14 mouse cellular contexts compared by ENCODE assay signal in genomic region chr6:120625081-120625480, GRCm38 (mm10). TPM values are rescaled to one million over a fixed set of nuclear protein-coding genes. Genes with fewer than 3 reads are reported as not detected.
DNase-seq lines count a peak whose midpoint lies in the region; ATAC-seq and TF ChIP-seq lines count a peak whose summit lies in the region.
"Had no signal": no experiment of that assay in that cellular context is flagged by ENCODE, and none has a peak within 500 bp of the region (broad histone marks: within the 10 kb centered on the region; RNA-seq: fewer than 3 reads in every experiment).

No protein-coding gene starts in this region.

- no peak overlapping the region for H3K27ac ChIP-seq in heart, adult 2 months
- 0 out of 2 replicates have a peak overlapping the region, but pooled peaks have one; percentile 29 for H3K27ac ChIP-seq in liver, embryonic 15.5 days (replicated peaks)
- H3K27ac ChIP-seq in forebrain, embryonic 16.5 days (ENCODE audit: low read length), result no peak overlapping the region
- H3K27ac ChIP-seq in layer of hippocampus, adult 2 months, result no peak overlapping the region
- H3K27ac ChIP-seq: forebrain, embryonic 10.5 days; heart, embryonic 10.5 days; hindbrain, embryonic 14.5 days had no signal

- DNase-seq in heart, adult 2 months, result peak; percentile 24 to 33
- DNase-seq in heart, postnatal 4 days, result no peak
- peak; percentile 11 for DNase-seq in ovary, postnatal 36 days (ENCODE audit: low spot score)
- DNase-seq in ovary, postnatal 14 days (ENCODE audit: low spot score), result no peak
- DNase-seq in kidney, adult 8-10 months, result peak; percentile 36 to 44
- DNase-seq in layer of hippocampus, adult 2 months (ENCODE audit: low spot score in 2 of 2), result no peak
- DNase-seq: cerebellum, adult 9-10 months; spleen, adult 18-20 months had no signal

- H3K27me3 ChIP-seq in heart, adult 2 months (ENCODE audit: control insufficient read depth, insufficient read depth, low read length), result no peaks in the 10 kb centered on the region
- H3K27me3 ChIP-seq in liver, embryonic 15.5 days, result no peaks in the 10 kb centered on the region
- no peaks in the 10 kb centered on the region for H3K27me3 ChIP-seq in forebrain, embryonic 16.5 days (replicated peaks; ENCODE audit: control insufficient read depth, insufficient read depth, low read length)

- 31% methylated on average over 8 of the region's 8 CpGs for WGBS in heart, adult 2 months
- 45% methylated on average over 8 of the region's 8 CpGs for WGBS in liver, embryonic 15.5 days (ENCODE audit: insufficient replicate concordance)
- WGBS in forebrain, embryonic 16.5 days, result 65% methylated on average over 8 of the region's 8 CpGs

- H3K9me3 ChIP-seq in liver, embryonic 15.5 days (replicated peaks), result no peaks in the 10 kb centered on the region
- no peaks in the 10 kb centered on the region for H3K9me3 ChIP-seq in forebrain, embryonic 16.5 days (ENCODE audit: control insufficient read depth, low read length)
- H3K9me3 ChIP-seq: forebrain, embryonic 10.5 days; heart, embryonic 10.5 days had no signal

- TF ChIP-seq POLR2A in heart, adult 2 months (IDR thresholded peaks at IDR 0.05; ENCODE audit: insufficient read depth, low read depth, low read length), result no peak

- H3K4me3 ChIP-seq in heart, adult 2 months, result no peak overlapping the region
- no peak overlapping the region for H3K4me3 ChIP-seq in liver, embryonic 15.5 days (replicated peaks)
- H3K4me3 ChIP-seq in forebrain, embryonic 16.5 days (replicated peaks; ENCODE audit: low read length), result no peak overlapping the region
- no peak overlapping the region for H3K4me3 ChIP-seq in layer of hippocampus, adult 2 months
- H3K4me3 ChIP-seq: forebrain, embryonic 10.5 days; heart, embryonic 10.5 days had no signal

- TF ChIP-seq CTCF in heart, adult 2 months (IDR thresholded peaks at IDR 0.05), result no peak
- TF ChIP-seq CTCF in layer of hippocampus, adult 2 months (conservative IDR thresholded peaks at IDR 0.05), result no peak

- H3K36me3 ChIP-seq in heart, adult 2 months (ENCODE audit: control insufficient read depth, insufficient read depth, low read length), result no peaks in the 10 kb centered on the region
- H3K36me3 ChIP-seq in liver, embryonic 15.5 days (replicated peaks), result no peaks in the 10 kb centered on the region
- H3K36me3 ChIP-seq in forebrain, embryonic 16.5 days (ENCODE audit: control insufficient read depth, insufficient read depth), result no peaks in the 10 kb centered on the region
- H3K36me3 ChIP-seq: forebrain, embryonic 10.5 days; heart, embryonic 10.5 days had no signal

- no peak for ATAC-seq in liver, embryonic 15.5 days (ENCODE audit: insufficient read depth)
- no peak for ATAC-seq in forebrain, embryonic 16.5 days

- intact Hi-C loops in heart, adult 2 months (cut with DNase I), result no loop called here

- no peak for TF ChIP-seq EP300 in heart, adult 2 months (IDR thresholded peaks at IDR 0.05; ENCODE audit: insufficient read depth, low read depth, low read length)

- H3K79me2 ChIP-seq in heart, adult 2 months (replicated peaks; ENCODE audit: control insufficient read depth, insufficient read depth, low read length), result no peaks in the 10 kb centered on the region

- no peak overlapping the region for H3K9ac ChIP-seq in heart, adult 2 months (ENCODE audit: low read depth, low read length)
- H3K9ac ChIP-seq in liver, embryonic 15.5 days, result no peak overlapping the region
- H3K9ac ChIP-seq in forebrain, embryonic 16.5 days (replicated peaks; ENCODE audit: low read depth, low read length), result no peak overlapping the region
- H3K9ac ChIP-seq: hindbrain, embryonic 14.5 days had no signal

- no peaks in the 10 kb centered on the region; the same call in 1 of the 2 replicates for H3K4me1 ChIP-seq in heart, adult 2 months (ENCODE audit: control insufficient read depth, insufficient read depth, low read length)
- H3K4me1 ChIP-seq in liver, embryonic 15.5 days (replicated peaks), result peaks cover 21% of the 10 kb centered on the region
- no peaks in the 10 kb centered on the region for H3K4me1 ChIP-seq in forebrain, embryonic 16.5 days (replicated peaks; ENCODE audit: control insufficient read depth, insufficient read depth, low read length)
- H3K4me1 ChIP-seq: forebrain, embryonic 10.5 days had no signal

- H3K4me2 ChIP-seq in liver, embryonic 15.5 days, result no peak overlapping the region
- no peak overlapping the region for H3K4me2 ChIP-seq in forebrain, embryonic 16.5 days (ENCODE audit: low read length)
- H3K4me2 ChIP-seq: hindbrain, embryonic 14.5 days; midbrain, embryonic 11.5 days had no signal

RNA-seq across cellular contexts. Expression of gene Cecr2, which starts 41.1 kb away (rescaled TPM):
- 10 to 100 TPM; 12.9 to 17.4 TPM for total RNA-seq in heart, adult 2 months (2021)
- polyA plus RNA-seq in heart, adult 2 months (2012; rRNA removed), result 7.0 and 9.5 TPM in 2 replicates
- total RNA-seq in heart, postnatal 4 days (2021), result 1 to 10 TPM; 8.0 to 9.5 TPM
- 6.6 TPM in 2 replicates for polyA plus RNA-seq in liver, embryonic 15.5 days (2015; fragmentation: Nextera tagmentation; extraction: Ambion mirVana)
- polyA plus RNA-seq in forebrain, embryonic 16.5 days (2015; fragmentation: Nextera tagmentation; extraction: Ambion mirVana), result 3.6 and 4.0 TPM in 2 replicates
- total RNA-seq in layer of hippocampus, adult 2 months (2021), result 10 to 100 TPM; 10.0 to 11.8 TPM

Comparison
In these comparisons a context has a peak if more than half of its experiments do, and no peak if none do; other contexts are left out.
1. DNase-seq: peak in heart, adult 2 months (2 of 2), ovary, postnatal 36 days (single experiment) and kidney, adult 8-10 months (2 of 2); none in heart, postnatal 4 days (single experiment), ovary, postnatal 14 days (single experiment) and layer of hippocampus, adult 2 months (0 of 2).